Mouse (Mus musculus) liver, embryonic 14.5 days (tissue): ENCODE measurements around the gene Mbnl2. TPM values are rescaled to one million over a fixed set of nuclear protein-coding genes. Genes with fewer than 3 reads are reported as not detected.

ENCODE experiments used
- ATAC-seq: fragments of 200-750 bp; cut with Nextera tagmentation; 2 replicates; pipeline ENCODE4 v1.8.0; 2017; ENCODE audit warnings: moderate number of reproducible peaks, mild to moderate bottlenecking, moderate library complexity; ENCODE audit not compliant: insufficient read depth
- DNase-seq, 3 experiments: peaks; one replicate each; pipeline ENCODE4 v3.0.0-alpha.2; 2012 to 2013; ENCODE audit warnings: low read depth in 3 of 3, low spot score in 3 of 3
- H3K27ac ChIP-seq: fragments of 300-500 bp; sonication (generic); 2 replicates; pipeline ENCODE4 v1.5.1; 2014; ENCODE audit warnings: moderate library complexity, mild to moderate bottlenecking, control low read depth, inconsistent platforms
- H3K27me3 ChIP-seq: fragments of 300-500 bp; sonication (generic); 2 replicates; pipeline ENCODE4 v1.6.1; 2014; ENCODE audit warnings: mild to moderate bottlenecking, low read length, moderate library complexity; ENCODE audit not compliant: control insufficient read depth, insufficient read depth
- H3K36me3 ChIP-seq: fragments of 300-500 bp; sonication (generic); replicated peaks from 2 replicates; pipeline ENCODE4 v1.6.1; 2014; ENCODE audit warnings: low read depth; ENCODE audit not compliant: control insufficient read depth, insufficient read depth
- H3K4me1 ChIP-seq, 2 experiments: fragments of 200-500 bp in 1 of 2; fragments of 300-500 bp in 1 of 2; sonication (generic) in 1 of 2; replicated peaks; 2 replicates each; pipeline ENCODE4 v1.6.1; 2012 to 2014; ENCODE audit warnings: antibody characterized with exemption in 1 of 2, inconsistent platforms in 1 of 2, low read length in 1 of 2; ENCODE audit not compliant: control insufficient read depth in 2 of 2, insufficient read depth in 2 of 2
- H3K4me2 ChIP-seq: fragments of 300-500 bp; sonication (generic); 2 replicates; pipeline ENCODE4 v1.6.1; 2014; ENCODE audit warnings: low read depth, mild to moderate bottlenecking, control low read depth, moderate library complexity
- H3K4me3 ChIP-seq, 2 experiments: fragments of 200-500 bp in 1 of 2; fragments of 300-500 bp in 1 of 2; sonication (generic) in 1 of 2; 2 replicates each; pipeline ENCODE4 v1.5.1; 2012 to 2014; ENCODE audit warnings: low read depth in 2 of 2, low read length in 2 of 2, mild to moderate bottlenecking in 2 of 2, control low read depth in 1 of 2, inconsistent platforms in 1 of 2, moderate library complexity in 1 of 2; ENCODE audit not compliant: insufficient read depth in 1 of 2
- H3K9ac ChIP-seq: fragments of 300-500 bp; sonication (generic); replicated peaks from 2 replicates; pipeline ENCODE4 v1.6.1; 2014; ENCODE audit warnings: mild to moderate bottlenecking, control low read depth, moderate library complexity
- H3K9me3 ChIP-seq: fragments of 300-500 bp; sonication (generic); 2 replicates; pipeline ENCODE4 v1.6.1; 2016; ENCODE audit warnings: low read length, mixed read lengths; ENCODE audit not compliant: control insufficient read depth
- CTCF ChIP-seq: IDR thresholded peaks from 2 replicates; pipeline ENCODE4 v1.5.1; 2016; ENCODE audit warnings: antibody characterized with exemption, low read depth, control low read depth
- EP300 ChIP-seq: IDR thresholded peaks from 2 replicates; pipeline ENCODE4 v1.6.1; 2016; ENCODE audit warnings: antibody characterized with exemption, low read depth
- WGBS: fragments of 180-500 bp; shearing (Covaris S2); extraction: QIAGEN DNeasy Blood & Tissue Kit; methylation state at CpG from one replicate; pipeline ENCODE4 v1.1.7; 2014; ENCODE audit not compliant: insufficient replicate concordance; 5-methylcytosine and 5-hydroxymethylcytosine counted together
- polyA plus RNA-seq, 2 experiments: library from polyadenylated mRNA; depleted of rRNA in 1 of 2; stranded (reverse) in 1 of 2; unstranded in 1 of 2; fragments of >200 nt; fragmentation: Nextera tagmentation in 1 of 2; extraction: Ambion mirVana in 1 of 2; gene quantifications; 2 replicates each; pipeline versions ENCODE4 v1.2.1 to v1.2.3; 2012 to 2014

Mbnl2 gene
- polyA plus RNA-seq, 2 experiments, result 6.5 to 13.5 TPM

DNA sequence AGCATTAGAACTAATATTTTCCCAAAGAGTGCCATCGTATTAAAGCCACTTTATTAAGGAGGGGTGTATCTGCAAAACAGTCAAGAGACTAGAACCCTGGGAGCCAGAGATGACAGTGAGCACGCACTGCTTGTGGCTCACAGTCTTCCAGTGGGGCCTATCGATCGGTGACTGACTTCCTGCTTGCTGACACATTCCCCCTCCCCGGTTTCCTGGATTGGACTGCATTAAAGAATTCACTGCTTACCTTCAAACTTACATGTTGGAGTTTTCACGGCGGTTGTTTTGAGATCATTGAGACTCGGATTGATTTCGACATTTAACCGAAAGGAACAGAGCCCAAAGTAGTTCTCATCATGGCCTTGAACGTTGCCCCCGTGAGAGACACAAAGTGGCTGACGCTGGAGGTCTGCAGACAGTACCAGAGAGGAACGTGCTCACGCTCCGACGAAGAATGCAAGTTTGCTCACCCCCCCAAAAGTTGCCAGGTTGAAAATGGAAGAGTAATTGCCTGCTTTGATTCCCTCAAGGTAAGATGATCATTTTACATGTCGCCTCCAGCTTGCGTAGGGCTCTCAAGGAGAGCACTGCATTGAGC is 49.5 kb downstream of the Mbnl2 start:
- no peaks in the 10 kb centered on the region for H3K9me3 ChIP-seq
- H3K4me2 ChIP-seq, result no peak overlapping the region
- H3K27ac ChIP-seq, result no peak overlapping the region
- H3K4me3 ChIP-seq, result no peak overlapping the region
- ATAC-seq, result no peak
- no peak overlapping the region for H3K9ac ChIP-seq
- no peak for DNase-seq
- H3K27me3 ChIP-seq, result no peaks in the 10 kb centered on the region
- no peaks in the 10 kb centered on the region for H3K36me3 ChIP-seq
- peaks cover 0 to 22% of the 10 kb centered on the region in 2 experiments; a peak in 2 of 4 replicates for H3K4me1 ChIP-seq
- TF ChIP-seq EP300 (no peak), CTCF (no peak)
- WGBS, result 36% methylated on average over 19 of the region's 19 CpGs

DNA sequence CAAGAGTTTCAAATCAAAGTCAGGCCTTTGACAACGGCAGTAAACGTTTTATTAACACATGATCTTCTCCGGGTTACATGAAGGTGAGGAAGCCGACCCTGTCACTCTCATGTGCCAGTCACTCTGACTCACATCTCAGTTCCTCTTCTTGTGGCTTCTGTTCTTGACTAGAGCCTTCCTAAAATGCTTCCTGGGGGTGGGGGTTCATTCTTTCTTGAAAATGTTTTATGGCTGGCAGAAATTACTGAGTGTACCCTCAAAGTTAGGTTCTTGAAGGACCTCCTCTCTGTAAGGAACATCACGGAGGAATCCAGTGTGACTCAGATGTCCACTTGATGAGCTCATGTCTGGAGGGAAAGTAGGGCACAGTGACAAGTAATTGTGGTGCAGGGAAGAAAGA is 50.2 kb downstream of the Mbnl2 start:
- no peak for TF ChIP-seq EP300
- TF ChIP-seq CTCF, result no peak
- Histone ChIP-seq H3K4me3 (no peak overlapping the region), H3K27ac (no peak overlapping the region), H3K36me3 (no peaks in the 10 kb centered on the region), H3K4me2 (no peak overlapping the region), H3K4me1 (peaks cover 0 to 22% of the 10 kb centered on the region in 2 experiments; a peak in 2 of 4 replicates), H3K27me3 (no peaks in the 10 kb centered on the region), H3K9ac (no peak overlapping the region), H3K9me3 (no peaks in the 10 kb centered on the region)
- 26% methylated on average over 5 of the region's 5 CpGs for WGBS
- no peak for DNase-seq
- no peak for ATAC-seq

DNA sequence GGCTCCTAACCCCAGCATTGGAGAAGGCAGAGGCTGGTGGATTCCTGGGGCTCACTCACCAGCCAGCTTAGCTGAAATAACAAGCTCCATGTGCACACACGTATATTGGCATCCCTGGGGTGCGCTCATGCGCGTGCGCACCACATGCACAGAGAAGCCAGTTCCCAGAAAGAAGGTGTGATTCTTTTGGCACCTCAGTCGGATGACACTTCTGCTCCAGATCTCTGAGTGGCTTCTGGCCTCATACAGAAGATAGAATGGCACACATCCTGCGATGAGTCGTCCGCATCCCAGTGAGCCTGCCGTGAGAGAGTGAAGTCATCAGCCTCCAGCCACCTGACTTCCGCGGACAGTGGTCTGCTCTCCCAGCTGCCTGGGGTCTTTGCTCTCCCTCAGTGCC is 55.0 kb downstream of the Mbnl2 start:
- H3K27me3 ChIP-seq, result no peaks in the 10 kb centered on the region
- TF ChIP-seq EP300 (no peak), CTCF (no peak)
- DNase-seq, result no peak
- H3K4me1 ChIP-seq, result peaks cover 0 to 6% of the 10 kb centered on the region in 2 experiments; a peak in 1 of 4 replicates
- no peak overlapping the region for H3K4me3 ChIP-seq
- H3K9me3 ChIP-seq, result no peaks in the 10 kb centered on the region
- no peak for ATAC-seq
- H3K36me3 ChIP-seq, result no peaks in the 10 kb centered on the region
- H3K27ac ChIP-seq, result no peak overlapping the region
- no peak overlapping the region for H3K4me2 ChIP-seq
- no peak overlapping the region for H3K9ac ChIP-seq
- WGBS, result 71% methylated on average over 12 of the region's 12 CpGs

DNA sequence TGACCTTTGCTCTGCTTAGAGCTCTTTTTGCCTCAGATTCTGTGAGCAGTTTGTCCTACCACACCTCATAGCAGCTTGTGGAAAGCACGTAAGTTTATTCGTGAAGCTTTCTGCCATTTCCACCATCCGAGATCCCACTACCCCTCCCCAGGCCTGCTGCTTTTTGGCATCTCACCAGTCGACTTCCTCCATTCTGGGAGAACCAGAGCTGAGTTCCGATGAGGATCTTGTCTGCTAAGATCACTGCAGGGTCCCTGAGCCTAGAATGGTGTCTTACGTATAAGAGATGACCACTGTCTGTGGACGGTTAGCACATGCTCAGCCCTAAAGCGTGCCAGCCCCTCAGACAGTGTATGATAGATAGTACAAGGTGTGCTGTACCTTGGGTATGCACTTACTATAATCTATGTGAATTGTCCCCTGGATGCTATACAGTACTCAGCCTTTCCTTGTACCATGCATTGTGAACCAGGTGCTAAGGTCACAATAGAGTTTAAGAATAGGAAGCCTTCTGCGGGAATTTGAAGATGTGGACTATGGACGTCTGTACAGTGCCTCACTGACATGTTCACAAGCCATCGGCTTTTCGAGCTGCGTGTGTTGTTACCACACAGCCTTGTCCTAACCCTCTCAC is 55.5 kb downstream of the Mbnl2 start:
- Histone ChIP-seq H3K4me3 (no peak overlapping the region), H3K9ac (no peak overlapping the region), H3K9me3 (no peaks in the 10 kb centered on the region), H3K27me3 (no peaks in the 10 kb centered on the region), H3K36me3 (no peaks in the 10 kb centered on the region), H3K4me2 (no peak overlapping the region), H3K4me1 (peaks cover 0 to 6% of the 10 kb centered on the region in 2 experiments; a peak in 1 of 4 replicates), H3K27ac (no peak overlapping the region)
- ATAC-seq, result no peak
- WGBS, result 76% methylated on average over 13 of the region's 13 CpGs
- DNase-seq, result no peak
- TF ChIP-seq CTCF, result no peak
- TF ChIP-seq EP300, result no peak

DNA sequence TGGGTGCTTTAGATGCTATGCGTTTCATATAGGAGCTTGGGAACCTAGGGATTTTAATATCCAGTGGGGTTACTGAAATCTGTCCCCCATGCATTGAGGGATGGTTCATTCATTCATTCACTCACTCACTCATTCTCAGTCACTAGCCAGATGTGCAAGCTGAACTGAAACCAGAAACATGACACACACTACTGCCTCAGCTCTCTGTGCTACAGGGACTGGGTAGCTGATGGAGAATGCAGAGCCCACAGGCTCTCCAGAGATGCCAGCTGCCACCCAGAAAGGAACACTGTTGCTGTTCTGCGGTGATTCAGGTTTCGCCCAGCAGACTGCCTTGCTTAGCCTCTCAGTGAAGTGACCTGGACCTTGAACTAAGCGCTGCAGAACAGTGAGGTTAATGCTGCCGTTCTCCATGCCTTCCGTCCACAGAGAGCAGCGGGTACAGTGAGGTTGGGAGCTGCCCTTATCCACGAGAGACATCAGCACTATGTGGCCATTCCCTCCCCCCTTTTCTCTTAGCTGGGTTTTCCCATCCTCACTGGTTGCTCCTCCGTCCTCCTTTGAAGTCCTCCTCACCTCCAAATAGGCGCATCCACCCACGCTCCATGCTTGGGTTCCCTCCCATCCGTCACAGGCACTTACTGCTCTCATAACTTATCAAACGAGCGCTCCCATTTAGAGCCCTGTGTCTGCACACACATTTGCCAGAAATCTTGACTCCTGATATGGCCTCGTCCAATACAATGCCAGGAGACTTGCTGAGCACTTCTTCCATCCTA is 58.2 kb downstream of the Mbnl2 start:
- 69% methylated on average over 15 of the region's 15 CpGs for WGBS
- Histone ChIP-seq H3K27ac (no peak overlapping the region), H3K4me2 (no peak overlapping the region), H3K4me1 (peaks cover 0 to 6% of the 10 kb centered on the region in 2 experiments; a peak in 1 of 4 replicates), H3K9ac (no peak overlapping the region), H3K36me3 (no peaks in the 10 kb centered on the region), H3K27me3 (no peaks in the 10 kb centered on the region), H3K9me3 (no peaks in the 10 kb centered on the region), H3K4me3 (no peak overlapping the region)
- TF ChIP-seq EP300 (no peak), CTCF (no peak)
- no peak for ATAC-seq
- no peak for DNase-seq
